Mouse (Mus musculus) hindbrain, postnatal 0 days (tissue): ENCODE measurements around the gene Epc2. TPM values are rescaled to one million over a fixed set of nuclear protein-coding genes. Genes with fewer than 3 reads are reported as not detected.
"Not testable (repeated sequence)": the region's sequence is repeated elsewhere in the genome, so short reads cannot be mapped to it uniquely, and the experiment has no call there.

Experiments used
- ATAC-seq: fragments of 200-750 bp; cut with Nextera tagmentation; 2 replicates; pipeline ENCODE4 v1.8.0; 2017; ENCODE audit warnings: mild to moderate bottlenecking, moderate TSS enrichment, moderate library complexity
- DNase-seq: peaks from one replicate; pipeline ENCODE4 v3.0.0-alpha.2; 2015; ENCODE audit warnings: low spot score
- H3K27ac ChIP-seq: fragments of 300-500 bp; sonication (generic); 2 replicates; pipeline ENCODE4 v1.5.1; 2014; ENCODE audit warnings: mild to moderate bottlenecking
- H3K27me3 ChIP-seq: fragments of 300-500 bp; sonication (generic); 2 replicates; pipeline ENCODE4 v1.6.1; 2014; ENCODE audit warnings: low read length, mixed read lengths; ENCODE audit not compliant: insufficient read depth
- H3K36me3 ChIP-seq: fragments of 300-500 bp; sonication (generic); 2 replicates; pipeline ENCODE4 v1.6.1; 2014; ENCODE audit warnings: low read length, mixed read lengths; ENCODE audit not compliant: insufficient read depth
- H3K4me1 ChIP-seq: fragments of 300-500 bp; sonication (generic); 2 replicates; pipeline ENCODE4 v1.6.1; 2014; ENCODE audit warnings: antibody characterized with exemption, low read length, mixed read lengths; ENCODE audit not compliant: insufficient read depth
- H3K4me2 ChIP-seq: fragments of 300-500 bp; sonication (generic); 2 replicates; pipeline ENCODE4 v1.6.1; 2014; ENCODE audit warnings: low read depth, mild to moderate bottlenecking, low read length, moderate library complexity, mixed read lengths
- H3K4me3 ChIP-seq: fragments of 300-500 bp; sonication (generic); 2 replicates; pipeline ENCODE4 v1.5.1; 2014; ENCODE audit warnings: low read length
- H3K9ac ChIP-seq: fragments of 300-500 bp; sonication (generic); replicated peaks from 2 replicates; pipeline ENCODE4 v1.6.1; 2014; ENCODE audit warnings: mild to moderate bottlenecking, low read length, moderate library complexity, mixed read lengths
- H3K9me3 ChIP-seq: fragments of 300-500 bp; sonication (generic); 2 replicates; pipeline ENCODE4 v1.6.1; 2016; ENCODE audit warnings: low read length, mixed read lengths
- CTCF ChIP-seq: IDR thresholded peaks from 2 replicates; pipeline ENCODE4 v1.5.1; 2016; ENCODE audit warnings: antibody characterized with exemption, control low read depth, low read depth
- WGBS: fragments of 180-500 bp; shearing (Covaris S2); extraction: QIAGEN DNeasy Blood & Tissue Kit; methylation state at CpG from one replicate; pipeline ENCODE4 v1.1.7; 2014; 5-methylcytosine and 5-hydroxymethylcytosine counted together
- polyA plus RNA-seq: library from polyadenylated mRNA; unstranded; fragments of >200 nt; fragmentation: Nextera tagmentation; extraction: Ambion mirVana; gene quantifications from 2 replicates; pipeline ENCODE4 v1.2.1, GENCODE M21; 2015
- total RNA-seq: library from RNA; depleted of rRNA; stranded (reverse); fragments of >200 nt; gene quantifications from 2 replicates; pipeline ENCODE4 v1.2.3, GENCODE M21; 2014

The Epc2 gene
- total and polyA plus RNA-seq, 2 experiments from 2014 or later = 7.8 to 28.6 TPM

DNA sequence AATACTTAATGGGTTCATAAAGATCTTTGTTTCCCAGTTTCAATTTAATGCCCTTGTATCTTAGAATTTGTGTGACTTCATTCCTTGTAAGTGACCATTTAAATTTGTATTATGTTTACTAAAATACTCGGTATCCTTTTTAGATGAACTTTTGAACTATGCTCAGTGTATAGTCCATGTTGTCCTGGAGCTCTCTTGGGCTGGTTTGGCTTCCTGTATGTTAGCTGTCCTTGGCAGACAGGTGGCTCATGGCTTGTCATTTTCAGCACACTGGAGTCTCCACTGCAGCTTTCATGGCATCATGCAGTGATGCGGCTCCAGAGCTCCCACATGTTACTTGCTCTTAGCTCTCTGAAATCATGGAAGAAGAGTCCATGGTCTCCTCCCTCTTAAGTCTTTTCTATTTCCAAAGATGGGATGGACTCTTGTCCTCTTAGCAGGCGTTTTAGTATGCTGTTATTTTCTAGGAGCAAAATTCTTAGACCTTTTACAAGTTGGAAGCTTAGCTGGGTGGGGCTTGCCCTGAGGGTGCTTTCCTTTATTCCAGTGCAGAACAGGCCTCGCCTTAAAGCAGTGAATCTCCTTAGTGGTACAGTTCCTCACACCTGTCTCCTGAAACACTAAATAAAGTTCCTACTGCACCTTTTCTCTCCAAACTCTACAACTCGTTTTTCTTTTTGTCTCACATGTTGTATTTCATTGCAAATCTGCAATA is 20.5 kb downstream of the Epc2 start:
- no peak for TF ChIP-seq CTCF
- Histone ChIP-seq H3K9me3 (no peaks in the 10 kb centered on the region), H3K4me1 (no peaks in the 10 kb centered on the region), H3K4me3 (no peak overlapping the region), H3K36me3 (no peaks in the 10 kb centered on the region), H3K27me3 (no peaks in the 10 kb centered on the region), H3K4me2 (no peak overlapping the region), H3K9ac (no peak overlapping the region), H3K27ac (no peak overlapping the region)
- ATAC-seq = no peak
- WGBS = 85% methylated on average over 5 of the region's 5 CpGs
- no peak for DNase-seq

DNA sequence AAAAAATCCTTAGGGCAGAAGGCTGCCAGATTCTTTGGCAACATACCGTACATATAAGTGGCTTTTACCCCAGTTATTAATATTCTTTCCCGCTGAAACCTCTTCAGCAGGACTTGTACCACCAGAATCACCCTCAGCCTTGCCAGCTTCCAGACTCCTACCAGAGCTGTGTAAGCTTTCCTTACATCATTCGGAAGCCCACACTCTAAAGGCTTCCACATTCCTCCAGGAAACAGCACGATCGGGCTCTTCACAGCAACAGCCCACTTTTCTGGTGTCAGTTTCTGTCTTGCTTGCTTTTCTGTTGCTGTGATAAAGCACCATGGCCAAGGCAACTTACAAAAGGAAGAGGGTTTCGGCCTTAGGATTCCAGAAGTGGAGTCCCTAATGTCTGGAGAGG is 21.2 kb downstream of the Epc2 start:
- WGBS = 89% methylated on average over 6 of the region's 6 CpGs
- H3K4me2 ChIP-seq = no peak overlapping the region
- no peak overlapping the region for H3K4me3 ChIP-seq
- no peak for TF ChIP-seq CTCF
- no peaks in the 10 kb centered on the region for H3K9me3 ChIP-seq
- H3K27me3 ChIP-seq = no peaks in the 10 kb centered on the region
- H3K4me1 ChIP-seq = no peaks in the 10 kb centered on the region
- no peak for DNase-seq
- no peak for ATAC-seq
- no peaks in the 10 kb centered on the region for H3K36me3 ChIP-seq
- no peak overlapping the region for H3K9ac ChIP-seq
- H3K27ac ChIP-seq = no peak overlapping the region

DNA sequence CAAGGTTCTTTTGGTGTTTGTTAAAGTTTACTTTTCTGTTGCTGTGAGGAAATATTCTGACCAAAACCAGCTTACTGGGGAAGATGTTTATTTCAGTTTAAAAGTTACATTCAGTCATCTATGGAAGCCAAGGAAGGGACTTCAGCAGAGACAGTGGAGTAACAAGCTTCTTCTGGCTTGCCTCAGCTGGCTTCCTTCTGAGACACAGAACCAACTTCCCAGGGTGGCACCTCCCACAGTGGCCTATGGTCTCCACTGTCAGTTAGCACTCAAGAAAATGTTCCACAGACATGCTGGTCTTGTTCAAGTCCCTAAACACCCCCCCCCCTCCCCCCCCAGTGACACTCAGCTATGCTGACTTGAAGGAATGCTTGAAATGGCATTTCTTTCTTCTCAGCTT is 30.9 kb downstream of the Epc2 start:
- no peak for ATAC-seq
- no peaks in the 10 kb centered on the region for H3K9me3 ChIP-seq
- H3K27me3 ChIP-seq = no peaks in the 10 kb centered on the region
- no peak overlapping the region for H3K4me3 ChIP-seq
- no peak for TF ChIP-seq CTCF
- no peaks in the 10 kb centered on the region for H3K36me3 ChIP-seq
- H3K4me1 ChIP-seq = no peaks in the 10 kb centered on the region
- H3K4me2 ChIP-seq = no peak overlapping the region
- no peak overlapping the region for H3K9ac ChIP-seq
- no peak for DNase-seq
- H3K27ac ChIP-seq = no peak overlapping the region

DNA sequence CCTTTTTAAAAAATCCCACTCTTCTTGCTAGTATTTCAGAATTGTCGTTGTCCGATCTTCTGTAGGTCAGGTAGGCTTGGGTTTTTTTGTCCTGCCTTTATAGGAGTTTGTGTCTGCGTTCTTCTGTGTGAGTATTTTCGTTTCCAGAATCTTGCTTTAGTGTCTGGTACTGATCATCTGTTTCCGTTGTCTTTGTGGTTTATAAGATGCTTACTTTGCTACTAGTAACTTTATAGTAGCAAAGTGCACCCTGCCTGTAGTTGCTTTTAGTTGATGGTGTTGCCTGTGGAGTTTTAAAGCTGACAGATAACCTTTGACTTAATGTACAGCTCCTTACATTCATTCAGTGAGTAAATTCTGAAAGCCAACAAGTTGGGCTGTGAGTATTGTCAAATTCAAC is 32.1 kb downstream of the Epc2 start:
- no peaks in the 10 kb centered on the region for H3K4me1 ChIP-seq
- H3K27ac ChIP-seq = no peak overlapping the region
- WGBS = 93% methylated on average over 5 of the region's 5 CpGs
- no peaks in the 10 kb centered on the region for H3K9me3 ChIP-seq
- no peaks in the 10 kb centered on the region for H3K36me3 ChIP-seq
- no peak overlapping the region for H3K4me2 ChIP-seq
- H3K4me3 ChIP-seq = no peak overlapping the region
- no peaks in the 10 kb centered on the region for H3K27me3 ChIP-seq
- H3K9ac ChIP-seq = no peak overlapping the region
- DNase-seq (no peak), ATAC-seq (no peak)
- no peak for TF ChIP-seq CTCF

DNA sequence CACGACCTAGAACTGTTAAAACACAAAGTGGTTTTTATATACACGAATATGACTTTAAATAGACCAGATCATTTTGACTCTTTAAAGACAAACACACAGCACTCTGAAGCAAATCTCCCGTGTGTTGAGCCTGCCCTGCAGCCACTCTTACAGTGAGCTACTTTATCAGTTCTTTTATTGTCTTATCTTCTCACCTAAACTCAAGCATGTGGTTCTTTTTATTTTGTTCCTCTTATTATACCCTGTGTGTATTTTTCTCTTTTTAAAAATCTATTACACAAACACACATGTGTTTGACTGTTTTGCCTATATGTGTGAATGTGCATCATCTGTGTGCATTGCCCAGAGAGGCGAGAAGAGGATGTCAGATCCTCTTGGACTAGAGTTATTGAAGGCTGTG is 50.1 kb downstream of the Epc2 start:
- no peaks in the 10 kb centered on the region for H3K9me3 ChIP-seq
- H3K4me1 ChIP-seq = no peaks in the 10 kb centered on the region
- DNase-seq (no peak), ATAC-seq (no peak)
- H3K36me3 ChIP-seq = no peaks in the 10 kb centered on the region
- no peak overlapping the region for H3K4me2 ChIP-seq
- no peak overlapping the region for H3K4me3 ChIP-seq
- no peaks in the 10 kb centered on the region for H3K27me3 ChIP-seq
- H3K9ac ChIP-seq = no peak overlapping the region
- H3K27ac ChIP-seq = no peak overlapping the region
- 54% methylated on average over 4 of the region's 4 CpGs for WGBS
- no peak for TF ChIP-seq CTCF

DNA sequence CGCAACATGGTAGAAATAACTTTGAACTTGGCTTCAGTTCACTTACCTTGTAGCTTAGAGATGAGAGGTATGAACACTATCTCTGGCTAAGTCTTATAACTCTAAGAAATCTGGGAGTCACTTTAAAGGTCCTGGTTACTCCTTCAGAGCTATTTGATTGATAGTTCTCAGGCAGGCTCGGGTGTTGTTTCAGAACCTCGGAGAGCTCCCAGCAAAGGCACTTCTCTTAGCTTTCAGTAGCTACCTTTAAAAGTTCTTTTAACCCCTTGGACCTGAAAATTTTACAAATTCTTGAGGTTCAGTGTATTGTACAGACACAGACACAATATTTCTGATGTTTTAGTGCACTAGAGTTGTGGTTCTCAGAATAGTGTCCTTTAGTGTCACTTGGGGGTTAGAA is 52.3 kb downstream of the Epc2 start:
- H3K27me3 ChIP-seq = no peaks in the 10 kb centered on the region
- H3K4me3 ChIP-seq = no peak overlapping the region
- no peaks in the 10 kb centered on the region for H3K36me3 ChIP-seq
- H3K9ac ChIP-seq = no peak overlapping the region
- WGBS = 65% methylated on average over 3 of the region's 3 CpGs
- no peaks in the 10 kb centered on the region for H3K4me1 ChIP-seq
- DNase-seq (no peak), ATAC-seq (no peak)
- H3K9me3 ChIP-seq = no peaks in the 10 kb centered on the region
- no peak overlapping the region for H3K4me2 ChIP-seq
- H3K27ac ChIP-seq = no peak overlapping the region
- no peak for TF ChIP-seq CTCF

DNA sequence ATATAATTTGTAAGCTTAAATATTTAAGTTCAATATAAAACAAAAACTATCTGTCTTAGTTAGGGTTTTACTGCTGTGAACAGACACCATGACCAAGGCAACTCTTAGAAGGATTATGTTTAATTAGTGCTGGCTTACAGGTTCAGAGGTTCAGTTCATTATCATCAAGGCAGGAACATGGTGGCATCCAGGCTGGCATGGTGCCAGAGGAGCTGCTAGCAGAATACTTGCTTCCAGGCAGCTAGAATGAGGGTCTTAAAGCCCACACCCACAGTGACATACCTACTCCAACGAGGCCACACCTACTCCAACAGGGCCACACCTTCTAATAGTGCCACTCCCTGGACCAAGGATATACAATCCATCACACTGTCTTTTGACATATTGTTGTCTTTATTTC is 53.9 kb downstream of the Epc2 start:
- ATAC-seq = not testable (repeated sequence)

More for the DNA sequence above, 53.9 kb downstream of the Epc2 start:
- H3K9me3 ChIP-seq, H3K4me1 ChIP-seq, H3K36me3 ChIP-seq, H3K27ac ChIP-seq, H3K4me2 ChIP-seq, H3K27me3 ChIP-seq, H3K9ac ChIP-seq, H3K4me3 ChIP-seq: not testable (repeated sequence)
- 96% methylated on average over 1 of the region's 1 CpGs for WGBS
- peak; percentile 15 for DNase-seq
